Mouse (Mus musculus) mesoderm, embryonic 11.5 days (tissue): Measurements from ENCODE around the gene H2al1o.
"Not testable (repeated sequence)": the region's sequence is repeated elsewhere in the genome, so short reads cannot be mapped to it uniquely, and the experiment has no call there.

Experiments
- DNase-seq: peaks from one replicate; pipeline ENCODE4 v3.0.0-alpha.2; 2012; ENCODE audit warnings: low read depth, low spot score

Gene H2al1o

DNA sequence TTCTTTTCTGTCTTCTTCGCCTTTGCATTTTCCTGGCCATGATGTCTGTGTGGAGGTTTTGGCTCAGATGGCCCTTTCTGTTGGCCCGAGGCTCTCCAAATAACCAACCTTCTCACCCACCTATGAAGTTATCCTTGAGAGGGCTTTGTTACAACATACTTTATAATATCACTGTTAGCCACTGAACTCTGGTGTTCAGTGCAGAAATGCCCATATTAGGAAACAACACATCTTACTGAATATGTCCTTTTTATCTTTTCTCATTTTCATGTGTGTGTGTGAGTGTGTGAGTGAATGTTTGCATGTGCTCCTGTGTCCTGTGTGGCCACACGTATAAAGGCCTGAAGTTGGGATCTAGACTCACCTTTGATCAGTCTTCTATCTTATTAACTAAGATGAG lies at the start of gene H2al1o:
Gene H2al1o (minus strand): TSS at position 101 of the 400 bp plus-strand sequence.
- DNase-seq: not testable (repeated sequence)

DNA sequence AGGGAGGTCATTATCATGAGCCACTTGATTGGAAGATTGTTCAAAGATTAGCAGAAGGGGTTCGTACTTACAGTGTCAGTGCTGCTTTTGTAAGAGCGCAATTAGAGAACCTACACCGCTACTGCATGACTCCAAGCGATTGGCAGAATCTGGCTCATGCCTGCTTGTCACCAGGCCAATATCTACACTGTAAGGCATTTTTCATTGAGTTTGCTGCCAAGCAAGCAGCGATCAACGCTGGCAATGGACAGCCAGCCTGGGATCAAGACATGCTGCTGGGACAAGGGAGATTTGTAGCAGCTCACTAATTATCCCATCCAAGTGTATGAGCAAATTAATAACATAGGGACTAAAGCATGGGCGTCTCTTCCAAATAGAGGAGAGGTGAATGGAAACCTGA lies 25.8 kb upstream of the H2al1o start:
- DNase-seq: not testable (repeated sequence)

DNA sequence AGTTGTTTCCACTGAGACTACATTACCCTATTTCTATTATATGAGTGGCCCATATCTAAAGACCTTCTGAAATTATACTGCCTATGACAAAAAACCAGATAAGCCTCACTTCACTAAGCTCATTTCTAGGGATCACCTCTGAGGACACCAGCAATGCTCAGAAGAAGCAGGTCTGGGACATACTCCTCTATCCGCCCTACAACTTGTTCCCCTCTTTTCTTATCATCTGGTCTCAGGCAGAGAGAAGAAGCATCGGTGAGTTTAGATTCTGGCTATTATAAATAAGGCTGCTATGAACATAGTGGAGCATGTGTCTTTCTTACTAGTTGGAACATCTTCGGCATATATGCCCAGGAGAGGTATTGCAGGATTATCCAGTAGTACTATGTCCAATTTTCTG lies 35.3 kb downstream of the H2al1o start:
- no peak for DNase-seq
